Mouse (Mus musculus) CH12.LX (cell line): ENCODE results near the gene Mt3. TPM values are rescaled to one million over a fixed set of nuclear protein-coding genes. Genes with fewer than 3 reads are reported as not detected.
A peak's percentile ranks its signal among the peaks of the same experiment; 100 is the strongest.

Experiments used
- DNase-seq: peaks from one replicate; pipeline ENCODE4 v3.0.0-alpha.2; 2013; ENCODE audit errors: extremely low read depth
- H3K27ac ChIP-seq: 2 replicates; pipeline ENCODE4 v1.5.1; 2012; ENCODE audit warnings: low read depth, mild to moderate bottlenecking, control low read depth, moderate library complexity; ENCODE audit not compliant: insufficient read depth
- H3K27me3 ChIP-seq: replicated peaks from 2 replicates; pipeline ENCODE3; 2012; ENCODE audit warnings: inconsistent platforms
- H3K36me3 ChIP-seq, 2 experiments: replicated peaks in 1 of 2; 2 replicates each; pipeline versions ENCODE3 to v1.6.1; 2012; ENCODE audit warnings: inconsistent platforms in 1 of 2, low read length in 1 of 2, mild to moderate bottlenecking in 1 of 2, mixed read lengths in 1 of 2, moderate library complexity in 1 of 2; ENCODE audit not compliant: control insufficient read depth in 1 of 2, insufficient read depth in 1 of 2
- H3K4me1 ChIP-seq, 2 experiments: 2 replicates each; pipeline ENCODE4 v1.6.1; 2012; ENCODE audit warnings: inconsistent platforms in 1 of 2, moderate library complexity in 1 of 2; ENCODE audit not compliant: insufficient read depth in 2 of 2, control insufficient read depth in 1 of 2
- H3K4me2 ChIP-seq: 2 replicates; pipeline ENCODE4 v1.6.1; 2012; ENCODE audit warnings: low read depth, mild to moderate bottlenecking, control low read depth; ENCODE audit not compliant: poor library complexity, insufficient read depth, severe bottlenecking
- H3K4me3 ChIP-seq, 3 experiments: fragments of 150-350 bp in 1 of 3; sonication (generic) in 1 of 3; replicated peaks in 1 of 3; 2 replicates each; pipeline versions ENCODE3 to v1.5.1; 2011 to 2012; ENCODE audit warnings: low read depth in 2 of 3, low read length in 2 of 3, mild to moderate bottlenecking in 2 of 3, moderate library complexity in 2 of 3, control low read depth in 1 of 3, improper control_type of control experiment in 1 of 3, inconsistent platforms in 1 of 3, mixed read lengths in 1 of 3; ENCODE audit not compliant: poor library complexity in 1 of 3
- H3K79me2 ChIP-seq: replicated peaks from 2 replicates; pipeline ENCODE4 v1.6.1; 2012; ENCODE audit warnings: mild to moderate bottlenecking, moderate library complexity; ENCODE audit not compliant: control insufficient read depth, poor library complexity, insufficient read depth, severe bottlenecking; ENCODE audit errors: extremely low read depth
- H3K9ac ChIP-seq: 2 replicates; pipeline ENCODE4 v1.6.1; 2012; ENCODE audit warnings: low read depth, mild to moderate bottlenecking, control low read depth, moderate library complexity; ENCODE audit not compliant: insufficient read depth
- H3K9me3 ChIP-seq: replicated peaks from 2 replicates; pipeline ENCODE3; 2012; ENCODE audit warnings: low read length, inconsistent platforms, mixed read lengths
- CHD1 ChIP-seq: IDR thresholded peaks from 2 replicates; pipeline ENCODE4 v1.6.1; 2012; ENCODE audit warnings: low read depth, low read length, improper control_type of control experiment, inconsistent platforms
- CHD2 ChIP-seq: IDR thresholded peaks from 2 replicates; pipeline ENCODE4 v1.6.1; 2011; ENCODE audit warnings: low read length, improper control_type of control experiment
- CTCF ChIP-seq, 2 experiments: IDR thresholded peaks in 1 of 2; conservative IDR thresholded peaks in 1 of 2; 2 replicates each; pipeline ENCODE4 v1.5.1; 2011 to 2012; ENCODE audit warnings: low read depth in 2 of 2, low read length in 2 of 2, improper control_type of control experiment in 1 of 2, inconsistent platforms in 1 of 2, mild to moderate bottlenecking in 1 of 2, moderate library complexity in 1 of 2
- ELF1 ChIP-seq: IDR thresholded peaks from 2 replicates; pipeline ENCODE4 v1.6.1; 2014; ENCODE audit warnings: low read depth, mild to moderate bottlenecking, inconsistent platforms, low read length, improper control_type of control experiment
- EP300 ChIP-seq: IDR thresholded peaks from 2 replicates; pipeline ENCODE4 v1.6.1; 2011; ENCODE audit warnings: low read length, improper control_type of control experiment
- ETS1 ChIP-seq: conservative IDR thresholded peaks from 2 replicates; pipeline ENCODE4 v1.6.1; 2012; ENCODE audit warnings: low read depth, mild to moderate bottlenecking, inconsistent platforms, low read length, improper control_type of control experiment, moderate library complexity
- HCFC1 ChIP-seq: IDR thresholded peaks from 2 replicates; pipeline ENCODE4 v1.6.1; 2012; ENCODE audit warnings: low read depth, mild to moderate bottlenecking, inconsistent platforms, low read length, improper control_type of control experiment
- IRF4 ChIP-seq: IDR thresholded peaks from 2 replicates; pipeline ENCODE4 v1.6.1; 2014; ENCODE audit warnings: low read depth, mild to moderate bottlenecking, inconsistent platforms, low read length, improper control_type of control experiment
- MYC ChIP-seq: IDR thresholded peaks from 2 replicates; pipeline ENCODE4 v1.6.1; 2011; ENCODE audit warnings: low read depth, mild to moderate bottlenecking, improper control_type of control experiment, low read length
- POLR2A ChIP-seq: IDR thresholded peaks from 2 replicates; pipeline ENCODE4 v1.6.1; 2011; ENCODE audit warnings: low read depth, mild to moderate bottlenecking, improper control_type of control experiment, low read length
- SIN3A ChIP-seq: IDR thresholded peaks from 2 replicates; pipeline ENCODE4 v1.6.1; 2012; ENCODE audit warnings: low read length, improper control_type of control experiment, inconsistent platforms
- SMC3 ChIP-seq: IDR thresholded peaks from 2 replicates; pipeline ENCODE4 v1.6.1; 2011; ENCODE audit warnings: low read depth, low read length, improper control_type of control experiment
- UBTF ChIP-seq: IDR thresholded peaks from 2 replicates; pipeline ENCODE4 v1.6.1; 2012; ENCODE audit warnings: low read depth, mild to moderate bottlenecking, inconsistent platforms, low read length, improper control_type of control experiment, moderate library complexity
- ZNF384 ChIP-seq: IDR thresholded peaks from 2 replicates; pipeline ENCODE4 v1.6.1; 2012; ENCODE audit warnings: low read depth, low read length, improper control_type of control experiment, inconsistent platforms
- dilution Hi-C: fragments of 300-500 bp; cut with MboI; formaldehyde crosslinking; loops from 2 replicates; pipeline ENCODE4 v1.14.3; 2020; ENCODE audit warnings: low sequenced_read_pairs; ENCODE audit not compliant: extremely low pct_unique_long_range_greater_than_20kb, extremely low pct_ligation_motif_present
- in situ Hi-C: fragments of 300-500 bp; cut with MboI; formaldehyde crosslinking; loops from 3 replicates; pipeline ENCODE4 v1.14.3; 2019; ENCODE audit warnings: low sequenced_read_pairs, low pct_ligation_motif_present, low pct_unique_long_range_greater_than_20kb, mixed read lengths
- polyA plus RNA-seq: library from polyadenylated mRNA; unstranded; fragments of >175 nt; gene quantifications from 2 replicates; pipeline ENCODE4 v1.2.1, GENCODE M21; 2012; ENCODE audit warnings: low read depth; ENCODE audit not compliant: insufficient read length
- total RNA-seq, 2 experiments: library from RNA; depleted of rRNA; stranded (reverse); fragments of 300-350 nt in 1 of 2; fragments of >200 nt in 1 of 2; gene quantifications; 2 replicates each; pipeline ENCODE4 v1.2.3; 2012 to 2014

Gene Mt3
- total and polyA plus RNA-seq, 3 experiments: 1.9 to 20.6 TPM; not detected in 1

- in situ Hi-C loops: no loop called here
- H3K27ac ChIP-seq: no peak overlapping the region
- peak; percentile 53 for DNase-seq
- no peak for TF ChIP-seq UBTF
- TF ChIP-seq IRF4: 0 out of 2 replicates have a peak, but pooled peaks have one; percentile 12
- TF ChIP-seq ETS1: peak; percentile 18; the same call in 1 of the 2 replicates
- TF ChIP-seq EP300: 0 out of 2 replicates have a peak, but pooled peaks have one; percentile 28
- TF ChIP-seq ELF1: 0 out of 2 replicates have a peak, but pooled peaks have one; percentile 21
- TF ChIP-seq, all 38 proteins: peak for 4
- H3K79me2 ChIP-seq: no peaks in the 10 kb centered on the region
- no peaks in the 10 kb centered on the region for H3K9me3 ChIP-seq
- H3K4me2 ChIP-seq: peak overlapping the region; percentile 59; the same call in 1 of the 2 replicates
- H3K36me3 ChIP-seq: no peaks in the 10 kb centered on the region
- peaks cover 0 to 20% of the 10 kb centered on the region in 2 experiments; a peak in 2 of 4 replicates for H3K4me1 ChIP-seq
- no peak overlapping the region for H3K4me3 ChIP-seq
- dilution Hi-C loops: no loop called here
- H3K27me3 ChIP-seq: no peaks in the 10 kb centered on the region
- no peak overlapping the region for H3K9ac ChIP-seq
These were observed 39.0 kb upstream of the Mt3 start for GRCm38 (mm10) chr8:94113435-94113834.

GRCm38 (mm10) chr8:94113972-94114371, 38.4 kb upstream of the Mt3 start:
- no peaks in the 10 kb centered on the region for H3K79me2 ChIP-seq
- no peak overlapping the region for H3K4me3 ChIP-seq
- in situ Hi-C loops: no loop called here
- H3K36me3 ChIP-seq: no peaks in the 10 kb centered on the region
- no peak overlapping the region for H3K9ac ChIP-seq
- H3K9me3 ChIP-seq: no peaks in the 10 kb centered on the region
- no peak for DNase-seq
- H3K27me3 ChIP-seq: no peaks in the 10 kb centered on the region
- dilution Hi-C loops: no loop called here
- H3K27ac ChIP-seq: no peak overlapping the region
- no peak for TF ChIP-seq EP300
- TF ChIP-seq CHD1: no peak
- peak; percentile 61 for TF ChIP-seq ZNF384
- no peak overlapping the region for H3K4me2 ChIP-seq
- H3K4me1 ChIP-seq: peaks cover 0 to 25% of the 10 kb centered on the region in 2 experiments; a peak in 2 of 4 replicates

DNA sequence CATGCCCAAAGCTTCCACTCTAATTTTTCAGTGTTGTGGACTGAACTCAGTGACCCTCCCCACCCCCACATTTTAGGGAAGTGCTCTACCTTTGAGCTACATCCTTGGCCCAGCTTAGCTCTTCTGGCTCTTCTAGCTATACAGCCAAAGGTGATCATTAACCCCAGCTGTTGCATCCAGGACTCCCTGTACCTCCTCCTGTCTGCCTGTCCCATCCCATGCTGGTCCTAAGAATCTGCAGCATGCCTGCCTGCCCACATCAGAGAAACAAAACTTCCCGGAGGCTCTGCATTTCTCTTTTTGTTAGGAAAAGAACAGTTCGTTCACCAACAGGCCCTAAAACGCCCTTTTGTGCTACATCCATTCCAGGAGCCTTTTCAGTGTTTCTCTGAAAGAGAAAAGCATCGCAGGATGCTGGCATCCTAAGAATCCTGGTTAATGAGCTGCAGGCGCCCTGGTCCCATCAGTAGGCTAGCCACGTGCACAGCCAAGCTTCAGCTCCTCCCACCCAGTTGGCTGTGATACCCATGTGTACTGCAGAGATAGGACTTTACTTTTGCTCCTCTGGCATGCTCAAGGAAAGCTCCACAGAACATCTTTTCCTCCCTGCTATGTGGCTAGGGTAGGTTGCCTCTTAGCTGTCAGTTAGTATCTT, 33.5 kb upstream of the Mt3 start:
- Histone ChIP-seq H3K27me3 (no peaks in the 10 kb centered on the region), H3K9ac (no peak overlapping the region), H3K79me2 (no peaks in the 10 kb centered on the region), H3K27ac (no peak overlapping the region), H3K4me1 (peaks cover 7 to 19% of the 10 kb centered on the region in 2 experiments; a peak in 3 of 4 replicates), H3K4me3 (no peak overlapping the region), H3K36me3 (no peaks in the 10 kb centered on the region), H3K4me2 (no peak overlapping the region), H3K9me3 (no peaks in the 10 kb centered on the region)
- DNase-seq: no peak
- dilution Hi-C loops (no loop called here), in situ Hi-C loops (no loop called here)
- TF ChIP-seq MYC: no peak
- no peak for TF ChIP-seq SIN3A
- peak; percentile 28; the same call in 1 of the 2 replicates for TF ChIP-seq CHD2
- TF ChIP-seq HCFC1: no peak
- TF ChIP-seq SMC3: no peak
- TF ChIP-seq CTCF (conservative IDR thresholded peaks at IDR 0.05 in 1 of 2, IDR thresholded peaks at IDR 0.05 in 1 of 2; ENCODE audit: low read depth in 2 of 2, low read length in 2 of 2): no peak
- no peak for TF ChIP-seq POLR2A
